Mouse (Mus musculus) duodenum, adult 2 months (tissue): ENCODE data around the gene Zfp738. TPM values are rescaled to one million over a fixed set of nuclear protein-coding genes. Genes with fewer than 3 reads are reported as not detected.

Experiments used
- polyA plus RNA-seq: library from polyadenylated mRNA; depleted of rRNA; stranded (reverse); fragments of >200 nt; gene quantifications from 2 replicates; pipeline ENCODE4 v1.2.3, GENCODE M21; 2012; ENCODE audit warnings: low replicate concordance; rRNA removed

Zfp738 gene
- polyA plus RNA-seq, result 1.0 and 1.1 TPM in 2 replicates

GRCm38 (mm10) chr13:67686971-67687370 is at the start of gene Zfp738:
TSS of gene Zfp738 (minus strand) at chr13:67687071.

GRCm38 (mm10) chr13:67728641-67729318 is 41.9 kb upstream of the Zfp738 start, which contains the start of gene Zfp65:
TSS of gene Zfp65 (minus strand) at chr13:67729173.

GRCm38 (mm10) chr13:67637294-67638007 is 49.4 kb downstream of the Zfp738 start, which contains the start of the genes Gm49345 and Zfp729a:
TSS of gene Gm49345 (minus strand) at chr13:67637769.
TSS of gene Zfp729a (minus strand) at chr13:67637791.

GRCm38 (mm10) chr13:67609066-67609876 is 77.6 kb downstream of the Zfp738 start, which contains the start of gene Zfp729b:
TSS of gene Zfp729b (minus strand) at chr13:67609707.

Other genes with a start within 250 kb of the Zfp738 start
- gene Zfp874a, start 235.4 kb downstream of the Zfp738 start, polyA plus RNA-seq, result 0.05 TPM in 1 of 2 replicates, not detected in the other
- 0.22 TPM in 1 of 2 replicates, not detected in the other for gene Zfp874b, start 202.8 kb downstream of the Zfp738 start, polyA plus RNA-seq
- 0.16 TPM in 1 of 2 replicates, not detected in the other for gene Zfp58, start 186.5 kb downstream of the Zfp738 start, polyA plus RNA-seq
- gene Gm26965, start 160.9 kb downstream of the Zfp738 start, polyA plus RNA-seq, result not detected in 2 replicates
- 2.9 and 6.7 TPM in 2 replicates for gene Zfp87, start 160.9 kb downstream of the Zfp738 start, polyA plus RNA-seq
- 0.06 and 0.75 TPM in 2 replicates for gene Zfp748, start 133.2 kb downstream of the Zfp738 start, polyA plus RNA-seq
- 0.04 TPM in 1 of 2 replicates, not detected in the other for gene Zfp729b, start 77.4 kb downstream of the Zfp738 start, polyA plus RNA-seq
- gene Gm49345, start 49.3 kb downstream of the Zfp738 start, polyA plus RNA-seq, result not detected in 2 replicates
- gene Zfp729a, start 49.3 kb downstream of the Zfp738 start, polyA plus RNA-seq, result 0.09 and 0.11 TPM in 2 replicates
- gene Zfp65, start 42.1 kb upstream of the Zfp738 start, polyA plus RNA-seq, result 0.09 and 0.19 TPM in 2 replicates
- gene Zfp85, start 68.2 kb upstream of the Zfp738 start, polyA plus RNA-seq, result not detected in 2 replicates
- 0.07 and 0.12 TPM in 2 replicates for gene Zfp493, start 92.6 kb upstream of the Zfp738 start, polyA plus RNA-seq
- gene Zfp273, start 126.7 kb upstream of the Zfp738 start, polyA plus RNA-seq, result not detected in 2 replicates
- gene Gm10037, start 144.0 kb upstream of the Zfp738 start, polyA plus RNA-seq, result not detected in 2 replicates
- not detected in 2 replicates for gene BC048507, start 176.3 kb upstream of the Zfp738 start, polyA plus RNA-seq